Mouse (Mus musculus): ENCODE data around the gene Sorbs1.

Sorbs1 gene

DNA sequence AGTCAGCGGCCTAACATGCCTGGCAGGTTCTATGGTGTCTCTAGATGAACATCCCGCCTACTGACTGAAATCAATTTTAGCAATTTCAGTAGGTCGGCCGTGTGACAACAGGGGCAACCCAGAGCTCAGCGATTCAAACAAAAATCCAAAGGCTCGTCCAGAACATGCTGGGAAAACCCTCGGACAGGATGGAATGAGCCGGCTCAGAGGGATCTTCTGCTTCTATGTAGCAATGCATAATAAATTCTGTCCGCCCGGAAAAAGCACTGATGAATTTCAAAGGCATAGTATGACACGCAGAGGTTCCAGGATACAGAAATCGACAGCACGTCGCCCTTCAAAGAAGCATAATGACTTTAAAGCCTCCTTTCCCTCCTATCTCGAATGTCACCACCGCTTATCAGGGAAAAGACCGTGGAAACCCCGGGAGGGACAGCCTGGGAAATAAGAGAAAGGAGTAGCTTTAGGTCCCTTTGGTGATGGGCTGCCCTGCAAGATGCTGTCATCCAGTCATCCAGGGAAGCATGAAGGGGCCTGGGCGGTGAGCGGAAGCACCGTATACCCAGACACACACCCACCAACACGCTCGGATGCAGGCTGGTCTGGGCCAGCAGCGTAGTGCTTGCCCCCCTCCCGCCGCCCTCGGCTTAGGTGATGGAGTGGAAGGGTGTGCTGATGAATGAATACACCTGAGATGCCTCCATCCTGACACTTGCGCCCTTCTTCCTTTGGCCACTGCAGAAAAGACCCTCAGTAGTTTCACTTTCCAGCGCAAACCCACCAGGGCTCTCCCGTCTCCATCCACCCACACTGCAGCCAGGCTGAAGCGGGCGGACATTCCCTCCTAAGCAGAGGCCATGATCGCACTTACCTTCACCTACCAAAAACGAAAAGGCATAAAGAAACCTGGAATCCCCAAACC lies 818 bp downstream of the Sorbs1 start:
- DNase-seq (ENCODE audit: low spot score in 2 of 2): peak; percentile 34 to 45

DNA sequence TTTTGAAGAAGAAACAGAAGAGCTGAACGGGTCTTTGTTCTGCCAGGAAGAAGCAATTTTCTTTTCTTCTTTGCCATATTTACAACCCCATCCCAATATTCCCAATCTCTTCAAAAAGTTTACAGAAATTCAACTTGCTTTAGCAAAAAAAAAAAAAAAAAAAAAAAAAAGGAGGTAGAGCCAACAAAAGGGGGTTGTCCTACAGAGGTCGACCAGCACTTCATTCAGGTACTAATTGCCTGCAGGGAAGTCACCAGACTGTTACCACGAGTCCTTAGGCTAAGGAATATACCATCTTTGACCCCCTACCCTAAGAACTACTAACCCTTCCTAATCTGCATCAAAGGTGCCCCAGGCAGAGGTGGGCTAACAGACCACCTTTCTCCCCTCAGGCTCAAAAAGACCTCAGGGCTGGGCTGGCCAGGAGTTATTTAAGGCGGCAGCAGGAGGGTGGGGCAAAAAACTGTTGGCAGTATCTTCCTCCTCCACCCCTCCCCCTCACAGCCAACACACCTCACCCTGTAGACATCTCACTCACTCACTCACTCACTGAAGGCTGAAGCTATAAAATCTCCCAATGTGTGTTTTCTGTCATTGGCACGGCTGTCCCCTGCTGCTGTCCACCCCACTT lies 1.8 kb downstream of the Sorbs1 start:
- peak; percentile 47 to 56 for DNase-seq (ENCODE audit: low spot score in 2 of 2)

DNA sequence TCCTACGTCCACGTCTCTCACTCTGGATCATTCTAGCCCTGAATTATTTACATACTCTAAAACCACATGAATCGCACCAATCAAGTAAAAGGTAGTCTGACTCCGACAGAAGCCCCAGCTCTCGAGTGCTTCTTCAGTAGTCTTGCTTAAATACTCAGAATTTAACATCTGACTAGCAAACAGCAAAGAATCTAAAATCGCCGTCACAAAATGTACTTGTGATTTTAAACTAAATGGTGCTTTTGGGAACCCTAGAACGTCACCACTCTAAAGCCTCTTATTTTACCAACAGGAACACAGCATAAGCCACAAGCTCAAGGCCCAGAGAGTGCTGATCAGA lies 2.5 kb downstream of the Sorbs1 start:
- DNase-seq (ENCODE audit: low spot score in 2 of 2): no peak

DNA sequence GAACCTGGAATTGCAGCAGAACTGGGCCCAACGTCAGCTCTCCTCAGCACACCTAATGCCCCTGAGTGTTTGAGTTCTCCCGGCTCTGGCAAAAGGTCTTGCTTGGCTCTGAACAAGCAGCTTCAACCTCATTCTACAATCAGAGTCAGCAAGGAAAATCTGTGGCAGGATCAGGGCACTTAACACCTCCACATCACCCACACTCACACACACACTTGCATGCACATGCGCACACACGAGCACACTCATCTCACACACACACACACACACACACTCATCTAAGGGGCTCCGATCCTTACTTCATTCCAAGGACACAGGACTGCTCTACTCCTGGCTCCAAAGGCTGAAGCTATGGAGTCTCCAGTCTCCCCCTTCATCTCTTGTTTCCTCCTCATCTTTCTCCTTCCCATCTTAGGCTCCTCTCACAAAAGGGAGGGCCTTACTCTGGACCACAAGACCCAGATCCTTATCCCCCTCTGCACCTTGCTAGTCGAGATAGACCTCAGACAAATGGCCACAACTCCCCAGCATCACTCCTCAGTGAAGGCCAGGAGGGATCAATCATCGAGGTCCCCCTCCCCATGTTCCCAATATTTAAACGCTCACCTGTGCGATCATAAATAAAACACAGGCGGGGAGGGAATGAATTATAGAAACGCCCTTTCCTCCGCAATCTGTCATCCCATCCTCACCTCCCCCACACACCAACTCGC lies 3.0 kb downstream of the Sorbs1 start:
- DNase-seq (ENCODE audit: low spot score in 2 of 2): no peak

DNA sequence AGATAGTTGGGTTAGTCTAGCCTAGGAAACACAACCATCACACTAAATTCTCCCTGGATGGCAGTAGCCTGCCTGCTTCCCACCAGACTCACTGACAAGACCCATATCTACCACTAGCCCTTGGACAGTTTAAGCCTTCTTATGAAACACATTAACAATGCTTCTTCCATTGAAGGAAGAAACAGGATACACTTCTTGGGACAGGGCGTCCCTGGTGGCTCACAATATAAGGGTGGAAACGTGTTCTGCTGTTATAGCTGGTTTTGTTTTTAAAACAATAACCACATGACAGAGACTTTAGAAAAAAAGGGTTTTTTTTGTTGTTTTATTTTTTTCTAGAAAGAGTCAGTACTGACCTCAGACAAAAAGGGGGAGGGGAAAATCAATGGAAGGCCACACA lies 4.3 kb downstream of the Sorbs1 start:
- DNase-seq (ENCODE audit: low spot score in 2 of 2): no peak

DNA sequence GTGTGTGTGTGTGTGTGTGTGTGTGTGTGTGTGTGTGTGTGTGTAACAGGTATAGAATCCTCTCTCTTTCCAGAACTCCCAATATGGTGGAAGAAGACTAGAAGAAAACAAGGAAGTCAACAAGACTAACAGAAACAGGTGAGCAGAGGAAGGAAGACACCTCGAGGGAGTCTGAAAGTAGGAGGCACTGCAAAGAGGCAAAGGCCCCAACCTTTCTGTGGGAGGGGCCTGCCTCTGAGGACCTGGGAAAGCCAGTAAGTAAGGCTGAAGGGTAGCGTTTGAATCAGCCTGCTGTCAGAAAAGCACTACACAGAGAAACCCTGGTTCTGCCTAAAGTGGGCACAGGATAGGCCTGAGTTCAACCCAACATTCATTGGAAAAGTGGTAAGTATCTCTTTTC lies 4.7 kb downstream of the Sorbs1 start:
- no peak for DNase-seq (ENCODE audit: low spot score in 2 of 2)

DNA sequence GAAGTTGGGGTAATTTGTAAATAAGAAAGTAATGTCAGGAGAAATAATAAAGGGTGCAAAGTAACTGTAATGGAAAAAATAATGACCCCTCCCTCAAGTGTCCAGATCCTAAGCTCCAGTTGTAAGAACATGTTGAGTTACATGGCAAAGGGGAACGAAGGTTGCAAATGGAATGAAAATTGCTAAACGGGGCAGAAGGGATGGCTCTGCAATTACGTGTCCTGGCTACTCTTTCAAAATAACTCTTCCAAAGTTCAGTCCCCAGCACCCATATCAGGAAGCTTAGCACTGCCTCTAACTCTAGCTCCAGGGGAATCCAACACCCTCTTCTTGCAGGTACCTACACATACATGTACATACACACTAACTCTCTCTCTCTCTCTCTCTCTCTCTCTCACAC lies 6.6 kb downstream of the Sorbs1 start:
- DNase-seq (ENCODE audit: low spot score in 2 of 2): no peak

DNA sequence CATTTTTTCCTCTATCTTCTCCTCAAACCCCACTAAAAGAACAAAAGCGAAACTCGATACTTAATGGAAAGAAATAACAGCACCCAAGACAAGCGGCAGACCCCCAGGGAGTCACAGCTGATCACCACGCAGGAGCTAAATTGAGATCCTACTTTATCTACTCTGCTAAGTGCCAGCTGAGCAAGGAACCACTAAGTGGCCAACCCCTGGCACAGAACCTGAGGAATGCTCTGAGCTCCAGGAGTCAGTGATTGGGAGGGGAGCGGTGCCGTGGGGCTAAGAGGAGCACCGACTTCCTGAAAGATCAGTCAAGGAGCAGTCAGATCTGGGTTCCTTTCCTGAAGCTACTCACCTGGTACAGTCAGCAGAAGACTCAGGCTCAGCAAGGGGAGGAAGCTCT lies 9.2 kb downstream of the Sorbs1 start:
- DNase-seq (ENCODE audit: low spot score in 2 of 2): no peak

DNA sequence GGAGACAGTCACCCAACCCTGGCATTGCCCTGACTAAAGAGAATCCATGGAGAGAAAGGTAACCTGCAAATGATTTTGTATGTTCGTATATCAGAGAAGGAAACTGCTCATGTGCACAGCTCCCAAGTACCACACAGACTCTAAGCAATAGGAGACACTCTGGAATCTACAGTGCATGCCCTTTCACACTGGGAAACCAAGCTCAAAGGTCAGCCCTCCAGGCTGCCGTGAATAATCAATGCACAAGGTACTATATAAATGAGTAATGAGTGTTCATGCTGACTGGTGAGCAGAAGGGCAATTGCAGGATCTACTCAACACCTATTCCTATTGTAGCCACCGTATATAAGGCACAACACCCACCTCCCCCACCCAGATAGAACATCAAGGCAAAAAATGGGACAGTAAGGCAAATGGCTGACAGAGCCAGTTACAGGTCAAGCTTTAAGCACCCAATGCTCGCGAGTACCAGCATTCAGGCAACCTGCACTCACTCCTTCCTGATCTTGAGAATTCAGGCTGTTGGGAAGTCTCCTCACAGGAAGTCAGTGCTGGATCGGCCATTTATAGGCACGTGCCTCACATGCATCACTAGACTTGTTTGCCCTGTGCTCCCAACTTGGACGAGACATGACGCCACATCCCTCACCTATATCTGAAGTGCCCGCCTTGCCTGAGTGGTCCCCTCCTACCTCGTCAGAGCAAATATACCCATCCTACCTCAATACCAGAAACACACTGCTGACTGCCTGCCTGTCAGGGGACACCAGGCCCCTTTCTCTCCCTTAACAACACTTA lies 13.4 kb downstream of the Sorbs1 start:
- no peak for DNase-seq (ENCODE audit: low spot score in 2 of 2)

DNA sequence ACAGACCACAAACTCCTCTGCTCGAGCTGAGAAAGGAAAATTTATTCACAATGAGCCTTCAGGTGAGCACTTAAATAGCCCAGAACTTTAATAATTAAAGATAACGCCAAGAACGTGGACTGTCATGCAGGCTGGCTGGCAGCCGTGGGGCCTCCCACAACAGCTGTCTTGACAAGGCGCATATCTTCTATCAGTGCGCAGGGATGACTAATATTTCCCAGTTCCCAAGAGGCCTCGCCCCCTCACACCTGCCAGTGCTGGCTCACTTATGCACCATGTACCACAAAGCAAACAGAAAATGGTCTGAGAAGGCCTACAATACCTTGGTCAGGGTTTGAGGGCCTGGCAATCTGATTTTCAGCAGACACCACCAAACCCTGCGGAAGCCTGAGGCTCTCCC lies 14.4 kb downstream of the Sorbs1 start:
- no peak for DNase-seq (ENCODE audit: low spot score in 2 of 2)

DNA sequence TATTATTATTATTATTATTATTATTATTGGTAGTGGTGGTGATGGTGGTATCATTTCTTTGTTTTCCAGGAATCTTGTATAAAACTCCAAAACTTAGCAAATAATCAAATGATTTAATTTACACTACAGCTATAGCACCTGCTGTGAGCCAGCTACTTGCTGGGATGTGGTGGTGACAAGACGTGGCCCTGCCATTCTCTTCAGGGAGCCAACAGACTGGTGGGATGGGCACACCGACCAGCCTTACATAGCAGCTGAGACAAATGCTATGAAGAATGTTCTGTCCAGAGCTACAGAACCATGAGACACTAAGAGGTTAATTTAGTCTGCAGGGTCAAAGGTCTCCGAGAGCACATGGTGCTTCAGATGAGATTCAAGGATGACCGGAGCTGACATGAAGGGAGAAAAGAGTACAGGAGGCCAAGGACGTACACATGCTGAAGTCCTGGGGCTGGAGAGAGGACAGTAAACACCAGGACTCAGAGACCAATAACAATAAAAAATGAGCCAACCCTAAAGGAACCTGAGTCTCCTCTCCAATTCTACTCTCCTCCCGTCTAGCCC lies 15.3 kb downstream of the Sorbs1 start:
- DNase-seq (ENCODE audit: low spot score in 2 of 2): no peak

DNA sequence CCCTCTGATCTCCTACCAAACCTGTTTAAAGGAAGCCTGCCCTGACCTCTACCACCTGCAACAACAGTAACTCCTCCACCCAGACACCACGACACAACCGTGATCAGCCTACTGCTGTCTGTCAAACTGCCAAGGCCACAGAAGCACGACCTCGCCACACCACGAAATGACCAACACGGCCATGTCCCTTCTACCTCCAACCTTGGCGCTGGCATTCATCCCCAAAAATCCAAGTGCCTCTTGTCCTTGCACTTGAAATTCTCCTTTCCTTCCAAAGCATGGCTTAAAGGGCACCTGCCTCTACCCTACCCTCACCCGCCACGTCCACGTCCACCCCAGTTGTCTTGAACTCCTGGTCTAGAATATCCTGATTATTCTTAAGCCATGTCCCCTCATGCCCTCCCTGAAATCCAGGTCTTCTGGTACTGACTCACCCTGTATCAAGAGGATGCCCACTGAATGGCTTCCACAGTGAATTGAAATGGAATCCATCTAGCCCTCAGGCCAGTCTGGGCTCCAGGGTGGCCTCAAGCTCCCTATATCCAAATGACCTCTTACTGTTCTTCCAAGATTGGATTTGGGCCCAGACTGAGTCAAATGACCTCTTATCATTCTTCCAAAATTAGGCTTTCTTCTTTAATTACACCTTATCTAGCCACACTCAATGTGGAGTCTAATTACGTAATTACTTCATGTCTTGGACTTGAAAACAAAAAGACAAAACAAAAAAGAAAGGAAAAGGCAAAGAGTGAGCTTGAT lies 16.9 kb downstream of the Sorbs1 start:
- no peak for DNase-seq (ENCODE audit: low spot score in 2 of 2)

DNA sequence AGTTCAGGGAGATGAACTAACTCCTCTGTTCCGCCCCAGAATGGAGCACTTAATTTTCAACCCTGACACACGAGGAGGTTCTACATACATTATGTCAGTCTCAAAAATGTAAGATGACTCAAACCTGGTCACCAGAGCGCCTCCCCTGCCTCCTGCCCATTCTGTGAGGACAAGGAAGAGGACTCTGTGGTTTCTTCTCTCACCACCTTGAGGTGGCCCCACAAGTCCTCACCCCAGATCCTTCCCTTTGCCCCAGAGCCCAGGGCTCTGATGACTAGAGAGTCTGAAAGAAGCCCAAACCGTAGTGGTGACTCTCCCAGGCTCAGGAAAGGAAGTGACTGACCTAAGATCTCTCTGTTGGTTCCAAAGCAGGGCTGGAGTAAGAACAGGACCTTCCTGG lies 17.5 kb downstream of the Sorbs1 start:
- DNase-seq (ENCODE audit: low spot score in 2 of 2): no peak

DNA sequence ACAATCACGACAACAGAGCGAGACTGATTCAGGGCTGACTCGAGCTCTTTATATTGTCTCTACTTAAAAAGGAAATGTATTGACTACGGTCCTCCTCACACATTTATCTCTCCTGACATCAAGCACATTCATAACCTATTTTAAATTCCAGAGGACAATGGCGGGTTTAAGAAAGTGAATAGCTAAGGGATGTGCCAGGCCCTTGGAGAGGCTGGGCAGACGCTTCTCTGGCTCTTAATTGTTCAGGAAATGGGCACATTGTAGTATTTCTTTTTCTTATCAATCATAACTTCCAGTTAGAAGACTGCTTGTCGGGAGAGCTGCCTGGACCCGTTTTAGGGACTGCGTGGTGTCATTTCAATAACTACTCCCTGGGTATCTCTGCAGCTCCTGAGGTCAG lies 20.7 kb downstream of the Sorbs1 start:
- no peak for DNase-seq (ENCODE audit: low spot score in 2 of 2)

DNA sequence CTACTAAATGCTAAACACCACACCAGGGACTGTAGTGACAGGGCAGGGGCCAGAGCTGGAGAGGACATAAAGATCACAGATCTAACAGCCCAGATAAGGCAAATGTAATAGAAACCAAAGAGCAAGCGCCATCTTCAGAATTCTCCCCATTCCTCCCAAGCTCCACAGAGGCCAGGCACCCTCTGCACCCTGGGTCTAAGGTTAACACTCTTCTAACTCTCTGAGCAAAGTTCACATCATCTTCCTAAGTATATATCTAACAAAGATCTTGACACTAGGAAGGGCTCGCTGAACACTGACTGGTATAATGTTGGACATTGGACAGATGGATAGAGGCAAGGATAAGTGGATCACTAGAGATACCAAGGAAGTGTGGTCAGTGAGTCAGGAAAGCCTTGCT lies 22.1 kb downstream of the Sorbs1 start:
- no peak for DNase-seq (ENCODE audit: low spot score in 2 of 2)

DNA sequence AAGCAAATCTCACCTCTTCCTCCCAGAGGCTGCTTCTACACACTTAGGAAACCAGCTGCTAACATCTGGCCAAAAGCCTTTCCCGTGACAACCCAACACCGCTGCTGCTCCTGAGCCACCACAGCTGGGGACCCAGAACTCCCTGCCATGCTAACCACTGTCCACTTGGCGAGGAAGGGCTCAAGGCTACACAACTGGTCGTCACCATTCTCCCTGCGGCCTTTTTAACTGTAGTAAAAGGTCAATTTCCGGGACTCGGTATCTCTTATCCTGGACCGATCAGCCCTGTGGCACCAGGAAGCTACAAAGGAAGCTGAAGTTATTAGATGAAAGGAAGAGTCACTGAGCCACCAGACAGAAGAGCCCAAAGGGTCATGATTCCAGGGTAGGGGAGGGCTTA lies 22.8 kb downstream of the Sorbs1 start:
- DNase-seq (ENCODE audit: low spot score in 2 of 2): no peak

DNA sequence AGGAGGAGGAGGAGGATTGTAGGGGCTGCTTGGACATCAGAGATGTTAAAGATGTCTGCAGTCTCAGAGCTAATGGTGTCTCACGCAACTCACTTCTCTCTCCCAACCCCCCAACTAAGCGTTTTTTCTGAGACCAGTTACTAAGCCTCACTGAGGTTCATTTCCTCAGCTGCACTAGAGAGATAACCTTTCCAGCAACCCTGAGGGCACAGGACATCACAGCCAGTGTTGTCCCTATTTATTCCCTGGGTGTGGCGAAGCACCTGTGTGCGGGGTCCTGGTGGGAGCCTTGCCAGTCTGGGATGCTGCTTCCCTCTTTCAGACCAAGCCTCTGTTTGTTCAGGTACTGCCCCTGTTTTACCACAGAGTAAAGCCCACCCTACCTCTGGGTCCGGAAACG lies 23.9 kb downstream of the Sorbs1 start:
- no peak for DNase-seq (ENCODE audit: low spot score in 2 of 2)

DNA sequence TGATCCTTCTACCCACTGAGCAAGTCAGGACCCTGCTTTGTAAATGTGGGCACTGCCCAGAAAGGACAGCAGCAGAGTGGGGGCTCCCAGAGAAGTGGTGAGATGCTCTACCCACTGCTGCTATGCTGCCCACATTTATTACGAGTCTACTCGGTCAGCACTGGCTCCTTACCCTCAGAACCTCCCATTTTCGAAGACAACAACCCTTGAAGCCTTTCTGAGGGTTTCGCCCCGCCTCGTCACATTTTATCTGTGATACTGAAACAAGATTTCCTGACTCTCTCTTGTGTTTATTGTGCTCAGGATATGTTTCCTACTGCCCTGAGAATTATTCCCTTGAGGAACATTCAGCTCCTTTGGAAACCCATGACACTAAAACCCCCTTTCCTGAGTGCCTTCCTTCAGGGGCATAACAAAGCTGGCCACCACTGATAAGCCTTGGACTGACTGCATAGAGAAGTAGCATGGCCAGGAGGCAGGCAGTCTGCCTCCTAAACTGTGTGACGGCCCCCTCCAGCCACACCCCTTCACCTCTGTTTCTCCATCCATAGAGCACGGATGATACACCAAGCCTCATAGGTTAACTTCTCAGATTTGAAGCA lies 24.6 kb downstream of the Sorbs1 start:
- no peak for DNase-seq (ENCODE audit: low spot score in 2 of 2)

DNA sequence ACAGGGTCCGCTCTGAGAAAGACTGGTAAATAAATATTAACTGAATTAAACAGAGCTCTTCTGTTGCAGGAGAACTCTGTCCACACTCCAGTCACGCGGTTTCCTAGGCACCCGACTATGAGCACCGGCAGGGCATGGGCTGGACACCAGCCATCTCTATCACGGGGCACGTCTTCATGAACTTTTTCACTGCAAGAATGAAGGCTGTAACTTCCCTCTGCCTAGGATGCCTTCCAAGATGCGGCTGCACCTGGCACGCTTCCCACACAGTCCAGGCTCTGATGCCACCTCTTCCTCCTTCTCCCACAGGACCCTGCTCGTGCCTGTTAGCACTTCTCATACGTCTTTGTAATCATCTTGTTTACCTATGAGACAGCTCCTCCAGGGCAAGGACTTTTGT lies 26.0 kb downstream of the Sorbs1 start:
- no peak for DNase-seq (ENCODE audit: low spot score in 2 of 2)

DNA sequence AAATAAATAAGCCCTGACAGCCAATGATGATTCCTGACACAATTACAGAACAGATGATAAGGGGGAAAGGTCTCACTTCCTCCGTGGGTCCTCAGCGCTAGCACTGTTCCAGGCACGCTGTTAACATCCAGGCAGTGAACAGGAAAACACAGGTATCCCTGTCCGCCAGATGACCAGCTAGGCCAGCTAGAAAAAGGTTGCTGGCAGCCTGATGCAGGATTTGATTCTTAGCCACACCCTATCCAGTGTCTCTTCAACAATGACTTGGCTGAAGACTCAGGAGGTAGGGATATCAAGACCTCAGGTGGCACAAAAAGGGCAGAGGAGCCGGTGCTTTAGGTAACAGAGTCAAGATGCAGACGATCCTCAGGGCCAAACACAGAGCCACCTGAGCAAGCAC lies 32.5 kb downstream of the Sorbs1 start:
- DNase-seq (ENCODE audit: low spot score in 2 of 2): no peak

DNA sequence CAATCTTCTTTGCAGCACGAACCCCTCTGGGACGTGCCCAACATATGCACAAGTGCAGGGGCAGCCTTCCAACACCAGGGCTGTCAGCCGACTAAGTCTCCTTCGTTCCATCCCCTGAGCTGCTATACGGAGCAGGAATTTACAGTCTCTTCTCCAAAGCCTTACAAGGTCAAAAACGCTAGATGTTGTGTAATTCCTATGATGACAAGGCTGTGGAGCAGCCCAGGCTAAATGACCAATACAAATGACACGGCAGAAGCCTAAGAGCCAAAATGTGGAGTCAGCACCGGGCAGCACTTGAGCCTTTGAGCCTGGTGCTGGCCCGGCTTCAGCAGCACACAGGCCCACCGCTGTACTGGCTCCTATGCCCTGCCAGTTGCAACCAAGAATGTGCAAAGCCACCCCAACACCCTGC lies 35.4 kb downstream of the Sorbs1 start:
- no peak for DNase-seq (ENCODE audit: low spot score in 2 of 2)

All from spleen, postnatal 36 days (tissue).